9 mouse cellular contexts compared by ENCODE assay signal in the genomic region with DNA sequence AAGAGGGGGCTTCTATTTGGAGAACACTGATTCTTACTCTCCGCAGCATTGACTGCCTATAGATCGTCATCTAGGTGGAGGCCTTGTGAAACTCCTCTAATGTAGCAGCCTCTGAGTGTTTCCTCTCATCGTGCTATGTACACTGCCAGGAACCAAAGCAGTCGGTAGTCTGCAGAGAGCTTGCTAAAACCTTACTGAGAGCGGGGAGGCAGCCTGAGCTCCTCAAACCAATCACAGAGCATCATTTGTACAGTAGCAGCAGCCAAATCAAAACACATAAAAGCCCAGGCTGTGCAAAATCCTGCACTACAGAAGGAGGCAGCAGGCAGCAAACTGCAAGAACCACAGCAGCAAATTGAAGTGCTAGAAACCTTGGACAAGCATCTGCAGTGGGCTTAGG. TPM values are rescaled to one million over a fixed set of nuclear protein-coding genes. Genes with fewer than 3 reads are reported as not detected.
"Had no signal": no experiment of that assay in that cellular context is flagged by ENCODE, and none has a peak within 500 bp of the region (broad histone marks: within the 10 kb centered on the region; RNA-seq: fewer than 3 reads in every experiment).

No protein-coding gene starts in this region.

- DNase-seq: kidney, adult 2 months; kidney, postnatal 14 days; lung, postnatal 14 days; right cerebral cortex, postnatal 4 days had no signal

- ATAC-seq: intestine, embryonic 16.5 days; liver, embryonic 12.5 days; midbrain, embryonic 13.5 days had no signal

RNA-seq across cellular contexts. Expression of gene Gbp8, which starts 25.7 kb away (rescaled TPM):
- total RNA-seq: left cerebral cortex, adult 2 months had no signal
- polyA plus RNA-seq: limb, embryonic 11.5 days had no signal
